Mouse (Mus musculus): ENCODE data around the gene Cacna1d. TPM values are rescaled to one million over a fixed set of nuclear protein-coding genes. Genes with fewer than 3 reads are reported as not detected.

Cacna1d gene
- polyA plus RNA-seq, 1 experiment: 26.2 TPM

DNA sequence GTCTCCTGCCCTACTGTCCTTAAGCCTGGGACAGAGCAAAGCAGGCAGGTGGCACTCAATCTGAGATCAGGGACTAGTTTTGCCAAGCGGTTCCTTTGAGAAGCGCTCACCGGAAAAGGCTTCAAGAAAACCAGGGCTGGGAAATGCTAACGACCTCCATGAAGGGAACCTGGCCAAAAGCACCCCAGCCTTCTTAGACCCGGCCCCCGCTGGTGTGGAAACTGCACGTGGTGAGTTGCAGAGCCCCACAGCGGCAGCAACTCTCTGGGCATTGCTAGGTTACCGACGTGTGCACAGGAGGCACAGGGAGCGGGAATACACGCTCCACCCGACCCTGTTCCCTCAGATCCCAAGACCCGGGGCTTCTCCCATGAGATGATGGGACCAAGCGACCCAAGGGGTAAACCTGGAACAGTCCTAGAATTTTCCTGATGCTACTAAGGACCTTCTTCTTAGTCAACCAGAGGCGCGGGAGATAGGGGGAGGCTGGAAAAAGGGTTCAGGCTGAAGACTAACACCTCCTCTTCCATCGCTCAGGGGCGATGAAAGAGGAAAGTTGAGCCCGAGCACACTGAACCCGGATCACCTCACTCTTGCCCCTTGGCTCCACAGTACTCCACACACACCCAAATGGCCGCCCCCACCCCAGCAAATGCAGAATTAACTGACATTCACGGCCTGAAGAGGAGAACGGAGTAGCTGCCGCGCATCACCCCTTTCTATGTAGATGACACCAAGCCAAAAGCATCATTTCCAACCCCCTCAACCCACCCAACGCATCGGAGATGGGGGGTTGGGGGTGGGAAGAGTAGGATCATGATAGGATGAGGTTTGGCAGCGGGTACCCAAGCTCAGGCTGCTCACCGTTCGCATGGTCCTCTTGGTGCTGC, 138.9 kb downstream of the Cacna1d start:
- DNase-seq: peak; percentile 24

DNA sequence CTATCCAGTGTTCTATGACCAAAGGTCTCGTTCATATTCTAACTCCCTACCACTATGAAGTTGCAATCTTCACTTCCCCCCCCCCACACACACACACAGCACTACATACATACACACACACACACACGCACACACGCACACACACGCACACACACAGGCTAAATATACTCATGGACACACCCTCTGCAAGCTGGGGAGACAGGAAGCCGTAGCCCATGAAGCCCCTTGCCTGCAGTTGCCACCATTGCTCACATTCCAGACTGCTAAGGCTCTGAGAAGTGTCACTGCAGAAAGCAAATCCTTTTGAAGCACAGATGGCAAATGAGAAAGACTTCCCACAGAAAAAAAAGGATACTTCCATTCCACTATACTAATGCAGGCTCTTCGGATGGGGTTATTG, 141.0 kb downstream of the Cacna1d start:
- Histone ChIP-seq H3K4me1 (ENCODE audit: control insufficient read depth, insufficient read depth, low read length) (peaks cover 2% of the 10 kb centered on the region; the same call in 1 of the 2 replicates), H3K4me3 (replicated peaks; ENCODE audit: extremely low read depth, low read depth, low read length) (no peak overlapping the region)
- no peak for TF ChIP-seq CTCF (IDR thresholded peaks at IDR 0.05; ENCODE audit: insufficient read depth, low read length)
- WGBS: 56% methylated on average over 6 of the region's 6 CpGs
- no peak for DNase-seq

More for the DNA sequence above, 138.9 kb downstream of the Cacna1d start:
- 6% methylated on average over 31 of the region's 31 CpGs for WGBS
- H3K4me1 ChIP-seq (ENCODE audit: control insufficient read depth, insufficient read depth, low read length): peaks cover 2% of the 10 kb centered on the region; the same call in 1 of the 2 replicates
- H3K4me3 ChIP-seq (replicated peaks; ENCODE audit: extremely low read depth, low read depth, low read length): peak overlapping the region; percentile 74
- TF ChIP-seq CTCF (IDR thresholded peaks at IDR 0.05; ENCODE audit: insufficient read depth, low read length) (no peak), POLR2A (IDR thresholded peaks at IDR 0.05; ENCODE audit: borderline replicate concordance, extremely low read depth, low read depth, low read length) (no peak)

DNA sequence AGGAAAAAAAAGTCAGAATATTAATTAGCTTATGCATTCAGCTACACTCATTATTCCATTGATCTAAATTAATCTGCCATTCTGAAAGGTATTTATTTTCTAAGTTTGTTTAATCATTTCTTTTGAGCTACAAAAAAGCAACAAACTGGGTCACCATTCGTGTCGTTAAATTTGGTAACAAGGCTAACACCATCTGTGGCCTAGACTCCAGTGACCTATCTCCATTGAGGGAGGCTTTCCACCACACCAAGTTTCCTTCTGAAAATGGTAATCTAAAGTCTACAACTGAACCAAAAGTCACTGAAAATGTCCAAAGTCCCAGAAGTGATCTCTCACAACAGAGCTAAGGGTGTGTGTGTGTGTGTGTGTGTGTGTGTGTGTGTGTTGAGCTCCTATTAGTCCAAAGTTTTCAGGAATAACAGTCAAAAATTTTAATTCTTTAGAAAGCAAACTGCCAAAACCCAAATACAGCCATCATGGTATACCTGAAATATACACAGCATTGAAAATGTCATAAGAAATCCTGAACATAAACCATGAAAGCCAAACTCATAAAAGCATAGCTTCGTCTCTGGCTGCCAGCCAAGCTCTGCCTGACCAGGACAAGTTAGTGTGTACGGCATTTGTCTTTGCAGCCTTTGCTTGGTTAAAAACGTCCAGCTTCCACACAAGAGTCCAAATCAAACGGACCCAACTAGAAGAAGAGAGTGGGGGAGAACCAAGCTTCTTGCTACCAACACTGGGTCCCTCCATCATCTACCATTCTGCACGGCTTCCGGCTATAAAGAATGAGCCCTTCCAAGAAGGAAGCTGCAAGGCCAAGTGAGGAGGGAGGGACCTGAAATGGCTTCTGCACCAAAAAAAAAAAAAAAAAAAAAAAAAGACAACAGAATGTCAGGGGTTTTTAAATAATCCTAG, 146.0 kb downstream of the Cacna1d start:
- Histone ChIP-seq H3K4me1 (ENCODE audit: control insufficient read depth, insufficient read depth, low read length) (no peaks in the 10 kb centered on the region), H3K4me3 (replicated peaks; ENCODE audit: extremely low read depth, low read depth, low read length) (no peak overlapping the region)
- TF ChIP-seq POLR2A (IDR thresholded peaks at IDR 0.05; ENCODE audit: borderline replicate concordance, extremely low read depth, low read depth, low read length) (no peak), CTCF (IDR thresholded peaks at IDR 0.05; ENCODE audit: insufficient read depth, low read length) (no peak)
- DNase-seq: no peak
- 61% methylated on average over 8 of the region's 8 CpGs for WGBS

DNA sequence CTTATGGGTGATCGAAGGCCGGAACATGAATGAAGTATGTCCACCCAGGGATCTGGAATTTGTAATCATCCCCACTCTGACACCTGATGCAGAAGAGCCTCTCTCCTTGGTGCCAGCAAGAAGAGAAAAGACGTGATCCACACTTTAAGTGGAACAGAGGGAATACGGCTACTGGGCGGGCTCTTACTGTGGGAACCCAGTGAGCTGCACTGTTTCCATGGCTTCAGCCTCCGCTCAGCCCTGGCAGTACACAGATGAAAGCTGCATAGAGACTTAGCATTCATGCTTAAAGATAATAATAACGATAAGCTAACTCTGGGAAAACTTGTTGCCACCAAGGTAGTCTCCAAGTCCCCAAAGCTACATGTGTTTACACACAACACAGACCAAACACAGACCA, 147.5 kb downstream of the Cacna1d start:
- 90% methylated on average over 7 of the region's 7 CpGs for WGBS

DNA sequence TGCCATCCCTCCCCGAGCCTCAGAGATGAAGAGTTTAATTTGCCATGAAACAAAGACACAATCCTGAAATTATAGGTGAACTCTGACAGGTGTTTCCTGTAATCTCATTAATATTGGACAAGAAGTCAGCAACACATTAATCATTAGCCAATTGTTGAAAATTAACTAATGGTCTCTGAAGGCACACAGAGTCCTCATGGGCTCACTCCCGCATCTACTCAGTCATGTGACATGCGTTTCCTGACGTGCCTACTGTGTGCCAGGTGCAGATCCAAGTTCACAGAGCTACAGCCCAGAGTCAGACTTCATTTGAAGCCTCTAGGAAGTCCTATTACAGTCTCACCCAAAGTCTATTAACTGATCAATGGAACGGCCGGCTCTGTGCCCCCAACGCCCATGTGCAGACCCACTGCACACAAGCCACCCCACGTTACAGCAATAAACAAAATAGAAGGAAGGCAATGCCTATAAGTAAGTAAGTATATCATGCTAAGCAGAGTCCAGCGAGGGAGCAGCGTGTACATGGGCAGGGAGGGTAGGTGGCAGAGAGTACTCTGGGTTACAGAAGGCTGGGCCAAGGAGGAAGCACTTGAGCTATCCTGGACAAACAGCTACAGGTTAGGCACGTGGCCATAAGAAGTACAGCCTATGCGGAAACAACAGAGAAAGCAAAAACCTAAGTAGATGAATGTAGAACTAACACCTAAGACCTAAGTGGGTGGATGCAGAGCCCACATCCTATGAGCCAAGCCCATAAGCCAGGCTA, 149.2 kb downstream of the Cacna1d start:
- Histone ChIP-seq H3K4me1 (ENCODE audit: control insufficient read depth, insufficient read depth, low read length) (no peaks in the 10 kb centered on the region), H3K4me3 (replicated peaks; ENCODE audit: extremely low read depth, low read depth, low read length) (no peak overlapping the region)
- TF ChIP-seq CTCF (IDR thresholded peaks at IDR 0.05; ENCODE audit: insufficient read depth, low read length) (no peak), POLR2A (IDR thresholded peaks at IDR 0.05; ENCODE audit: borderline replicate concordance, extremely low read depth, low read depth, low read length) (no peak)
- 72% methylated on average over 12 of the region's 12 CpGs for WGBS
- DNase-seq: no peak

More for the DNA sequence above, 147.5 kb downstream of the Cacna1d start:
- no peak for DNase-seq
- no peak overlapping the region for H3K4me3 ChIP-seq (replicated peaks; ENCODE audit: extremely low read depth, low read depth, low read length)
- H3K4me1 ChIP-seq (ENCODE audit: control insufficient read depth, insufficient read depth, low read length): no peaks in the 10 kb centered on the region
- no peak for TF ChIP-seq POLR2A (IDR thresholded peaks at IDR 0.05; ENCODE audit: borderline replicate concordance, extremely low read depth, low read depth, low read length)
- no peak for TF ChIP-seq CTCF (IDR thresholded peaks at IDR 0.05; ENCODE audit: insufficient read depth, low read length)

DNA sequence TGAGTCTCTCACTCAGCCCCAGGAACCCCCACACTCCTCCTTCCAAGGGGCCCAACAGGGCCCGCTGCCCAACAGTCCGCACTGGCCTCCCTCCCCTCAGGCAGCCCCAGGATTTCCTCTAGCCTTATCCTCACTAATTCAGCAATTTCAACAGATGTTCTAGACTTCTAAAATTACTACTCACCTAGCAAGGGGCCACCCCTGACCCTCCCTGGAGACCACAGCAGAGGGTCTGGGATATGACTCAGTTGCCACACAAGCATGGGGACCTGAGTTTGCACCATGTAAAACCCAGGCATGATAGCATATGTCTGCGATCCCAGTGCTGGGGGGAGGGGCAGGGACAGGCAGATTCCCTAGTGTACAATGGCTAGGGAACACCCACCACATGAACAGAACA, 151.1 kb downstream of the Cacna1d start:
- no peak for DNase-seq
- Histone ChIP-seq H3K4me3 (replicated peaks; ENCODE audit: extremely low read depth, low read depth, low read length) (no peak overlapping the region), H3K4me1 (ENCODE audit: control insufficient read depth, insufficient read depth, low read length) (no peaks in the 10 kb centered on the region)
- TF ChIP-seq POLR2A (IDR thresholded peaks at IDR 0.05; ENCODE audit: borderline replicate concordance, extremely low read depth, low read depth, low read length) (no peak), CTCF (IDR thresholded peaks at IDR 0.05; ENCODE audit: insufficient read depth, low read length) (no peak)
- WGBS: 72% methylated on average over 3 of the region's 3 CpGs

DNA sequence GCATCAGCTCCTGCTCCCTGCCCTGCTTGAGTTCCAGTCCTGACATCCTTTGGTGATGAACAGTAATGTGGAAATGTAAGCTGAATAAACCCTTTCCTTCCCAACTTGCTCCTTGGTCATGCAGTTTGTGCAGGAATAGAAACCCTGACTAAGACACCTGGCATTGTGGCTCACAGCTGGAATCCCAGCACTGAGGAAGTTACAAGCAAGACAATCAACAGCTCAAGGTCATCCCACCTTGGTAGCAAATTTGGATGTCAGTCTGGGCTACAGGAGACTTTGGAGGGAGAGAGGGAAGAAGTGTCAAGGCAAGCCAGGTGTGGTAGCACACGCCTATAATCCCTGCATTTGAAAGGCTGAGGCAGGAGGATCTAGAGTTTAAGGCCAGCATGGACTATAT, 159.4 kb downstream of the Cacna1d start:
- Histone ChIP-seq H3K4me3 (replicated peaks; ENCODE audit: extremely low read depth, low read depth, low read length) (no peak overlapping the region), H3K4me1 (ENCODE audit: control insufficient read depth, insufficient read depth, low read length) (no peaks in the 10 kb centered on the region)
- DNase-seq: no peak
- WGBS: 78% methylated on average over 1 of the region's 1 CpGs
- TF ChIP-seq POLR2A (IDR thresholded peaks at IDR 0.05; ENCODE audit: borderline replicate concordance, extremely low read depth, low read depth, low read length) (no peak), CTCF (IDR thresholded peaks at IDR 0.05; ENCODE audit: insufficient read depth, low read length) (no peak)

DNA sequence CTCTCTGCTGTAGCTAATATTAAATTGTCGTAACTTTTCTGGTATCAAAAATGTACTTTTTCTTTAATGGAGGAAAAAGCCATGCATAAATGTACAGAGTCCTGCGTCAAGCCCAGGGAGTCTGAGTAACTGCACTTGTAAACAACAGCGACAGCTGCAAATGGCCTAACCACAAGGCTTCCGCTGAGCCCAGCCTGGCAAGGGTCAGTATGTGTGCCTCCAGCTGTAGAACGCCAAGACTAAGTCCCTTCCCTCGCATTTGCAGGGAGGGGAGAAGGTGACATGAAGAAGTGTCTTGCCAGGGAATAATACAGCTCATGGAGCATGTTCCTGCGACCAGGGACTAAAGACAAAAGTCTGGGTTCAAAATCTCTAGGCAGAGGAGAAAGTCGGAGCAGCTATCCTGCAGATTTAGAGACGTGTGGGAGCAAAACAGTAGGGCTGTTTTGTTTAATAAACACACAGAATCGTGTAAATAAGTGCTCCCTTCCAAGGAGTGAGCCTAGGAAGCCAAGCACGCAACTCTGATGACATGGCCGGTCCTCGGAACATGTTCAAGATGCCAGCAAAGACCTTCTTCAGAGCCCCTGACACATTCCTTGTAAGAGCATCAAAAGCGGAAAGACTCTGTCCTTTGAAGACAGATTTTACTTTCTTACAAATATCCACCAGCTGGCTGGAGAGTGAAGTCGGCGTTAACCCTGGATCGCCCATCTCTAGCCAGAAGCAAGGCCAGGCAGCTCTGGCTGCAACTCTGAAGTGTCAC, 160.7 kb downstream of the Cacna1d start:
- Histone ChIP-seq H3K4me3 (replicated peaks; ENCODE audit: extremely low read depth, low read depth, low read length) (no peak overlapping the region), H3K4me1 (ENCODE audit: control insufficient read depth, insufficient read depth, low read length) (no peaks in the 10 kb centered on the region)
- no peak for DNase-seq
- no peak for TF ChIP-seq CTCF (IDR thresholded peaks at IDR 0.05; ENCODE audit: insufficient read depth, low read length)
- no peak for TF ChIP-seq POLR2A (IDR thresholded peaks at IDR 0.05; ENCODE audit: borderline replicate concordance, extremely low read depth, low read depth, low read length)
- WGBS: 60% methylated on average over 17 of the region's 17 CpGs
